Mouse (Mus musculus) kidney, embryonic 15.5 days (tissue): ENCODE data around the gene Efemp1. TPM values are rescaled to one million over a fixed set of nuclear protein-coding genes. Genes with fewer than 3 reads are reported as not detected.

Source experiments
- ATAC-seq: fragments of 200-750 bp; cut with Nextera tagmentation; replicated peaks from 2 replicates; pipeline ENCODE4 v1.8.0; 2017; ENCODE audit warnings: moderate TSS enrichment; ENCODE audit not compliant: low FRiP score
- H3K27ac ChIP-seq: fragments of 300-500 bp; sonication (generic); 2 replicates; pipeline ENCODE4 v1.5.1; 2015; ENCODE audit warnings: mild to moderate bottlenecking, inconsistent platforms
- H3K27me3 ChIP-seq: fragments of 300-500 bp; sonication (generic); 2 replicates; pipeline ENCODE4 v1.6.1; 2015; ENCODE audit warnings: inconsistent platforms
- H3K36me3 ChIP-seq: fragments of 300-500 bp; sonication (generic); 2 replicates; pipeline ENCODE4 v1.6.1; 2015; ENCODE audit warnings: inconsistent platforms
- H3K4me1 ChIP-seq: fragments of 300-500 bp; sonication (generic); 2 replicates; pipeline ENCODE4 v1.6.1; 2015; ENCODE audit warnings: inconsistent platforms
- H3K4me2 ChIP-seq: fragments of 300-500 bp; sonication (generic); 2 replicates; pipeline ENCODE4 v1.6.1; 2015; ENCODE audit warnings: moderate library complexity, mild to moderate bottlenecking, inconsistent platforms
- H3K4me3 ChIP-seq: fragments of 300-500 bp; sonication (generic); replicated peaks from 2 replicates; pipeline ENCODE4 v1.5.1; 2015; ENCODE audit warnings: mild to moderate bottlenecking, inconsistent platforms
- H3K9ac ChIP-seq: fragments of 300-500 bp; sonication (generic); 2 replicates; pipeline ENCODE4 v1.6.1; 2015; ENCODE audit warnings: mild to moderate bottlenecking, inconsistent platforms
- H3K9me3 ChIP-seq: fragments of 300-500 bp; sonication (generic); replicated peaks from 2 replicates; pipeline ENCODE4 v1.6.1; 2016; ENCODE audit warnings: inconsistent platforms
- WGBS: fragments of 180-500 bp; shearing (Covaris S2); methylation state at CpG from one replicate; pipeline ENCODE4 v1.1.7; 2015; ENCODE audit warnings: mixed read lengths; 5-methylcytosine and 5-hydroxymethylcytosine counted together
- polyA plus RNA-seq: library from polyadenylated mRNA; unstranded; fragments of >200 nt; fragmentation: Nextera tagmentation; extraction: Ambion mirVana; gene quantifications from 2 replicates; pipeline ENCODE4 v1.2.1, GENCODE M21; 2015

Efemp1 gene
- polyA plus RNA-seq, 1 experiment from 2014 or later: 15.2 TPM

GRCm38 (mm10) chr11:28869129-28869528 is 16.1 kb downstream of the Efemp1 start:
- Histone ChIP-seq H3K4me1 (no peaks in the 10 kb centered on the region), H3K9me3 (no peaks in the 10 kb centered on the region), H3K4me3 (no peak overlapping the region), H3K4me2 (no peak overlapping the region), H3K9ac (no peak overlapping the region), H3K27ac (no peak overlapping the region), H3K36me3 (no peaks in the 10 kb centered on the region), H3K27me3 (no peaks in the 10 kb centered on the region)
- ATAC-seq: no peak
- WGBS: 64% methylated on average over 2 of the region's 2 CpGs

DNA sequence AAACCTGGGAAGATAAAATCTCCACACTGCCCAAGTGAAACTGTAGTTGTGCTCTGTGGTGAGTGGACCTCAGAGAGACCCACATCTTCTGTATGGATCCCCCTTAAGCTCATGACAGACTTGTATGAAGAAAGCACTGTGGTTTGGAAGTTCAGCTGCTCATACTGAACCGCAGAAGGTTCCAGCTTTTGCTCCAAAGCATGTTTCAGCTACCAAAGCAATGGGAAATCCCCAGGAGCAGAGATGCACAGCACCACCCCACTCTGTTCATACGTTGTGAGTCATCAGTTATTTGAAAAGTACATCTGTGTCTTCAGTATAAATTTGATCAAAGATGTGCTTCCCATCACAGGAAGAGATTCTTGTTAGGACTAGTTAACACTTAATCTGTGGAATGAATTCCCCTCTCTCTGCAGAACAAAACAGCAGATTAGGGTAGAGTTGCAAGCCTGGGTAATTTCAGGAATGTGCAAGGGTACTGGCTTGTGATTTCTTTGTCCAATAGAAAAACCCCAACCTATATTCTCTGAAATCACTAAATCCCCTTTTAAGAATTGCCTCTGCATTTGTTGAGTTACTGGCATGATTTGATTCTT is 28.5 kb downstream of the Efemp1 start:
- Histone ChIP-seq H3K27ac (no peak overlapping the region), H3K9ac (no peak overlapping the region), H3K4me1 (no peaks in the 10 kb centered on the region), H3K36me3 (no peaks in the 10 kb centered on the region), H3K4me2 (no peak overlapping the region), H3K4me3 (no peak overlapping the region), H3K9me3 (no peaks in the 10 kb centered on the region), H3K27me3 (no peaks in the 10 kb centered on the region)
- no peak for ATAC-seq
- WGBS: 77% methylated on average over 2 of the region's 2 CpGs

- Histone ChIP-seq H3K9ac (no peak overlapping the region), H3K27me3 (no peaks in the 10 kb centered on the region), H3K27ac (no peak overlapping the region), H3K36me3 (no peaks in the 10 kb centered on the region), H3K9me3 (no peaks in the 10 kb centered on the region), H3K4me1 (no peaks in the 10 kb centered on the region), H3K4me3 (no peak overlapping the region), H3K4me2 (no peak overlapping the region)
- 68% methylated on average over 4 of the region's 4 CpGs for WGBS
- no peak for ATAC-seq
These were observed 30.1 kb downstream of the Efemp1 start for GRCm38 (mm10) chr11:28883106-28883505.

GRCm38 (mm10) chr11:28889538-28889937 is 36.5 kb downstream of the Efemp1 start:
- Histone ChIP-seq H3K27me3 (no peaks in the 10 kb centered on the region), H3K9ac (no peak overlapping the region), H3K4me2 (no peak overlapping the region), H3K4me1 (0 out of 2 replicates have a peak, but pooled peaks cover 3% of the 10 kb centered on the region), H3K9me3 (no peaks in the 10 kb centered on the region), H3K36me3 (no peaks in the 10 kb centered on the region), H3K4me3 (no peak overlapping the region), H3K27ac (no peak overlapping the region)
- 79% methylated on average over 1 of the region's 1 CpGs for WGBS
- no peak for ATAC-seq

GRCm38 (mm10) chr11:28891515-28891914 is 38.5 kb downstream of the Efemp1 start:
- no peaks in the 10 kb centered on the region for H3K27me3 ChIP-seq
- H3K9ac ChIP-seq: no peak overlapping the region
- 40% methylated on average over 5 of the region's 5 CpGs for WGBS
- 0 out of 2 replicates have a peak, but pooled peaks cover 3% of the 10 kb centered on the region for H3K4me1 ChIP-seq
- ATAC-seq: peak; percentile 77
- no peak overlapping the region for H3K4me2 ChIP-seq
- H3K27ac ChIP-seq: no peak overlapping the region
- no peaks in the 10 kb centered on the region for H3K9me3 ChIP-seq
- no peak overlapping the region for H3K4me3 ChIP-seq
- no peaks in the 10 kb centered on the region for H3K36me3 ChIP-seq

GRCm38 (mm10) chr11:28899420-28899819 is 46.4 kb downstream of the Efemp1 start:
- H3K4me1 ChIP-seq: no peaks in the 10 kb centered on the region
- WGBS: 53% methylated on average over 1 of the region's 1 CpGs
- H3K4me3 ChIP-seq: no peak overlapping the region
- no peaks in the 10 kb centered on the region for H3K9me3 ChIP-seq
- no peak overlapping the region for H3K9ac ChIP-seq
- H3K36me3 ChIP-seq: no peaks in the 10 kb centered on the region
- H3K27ac ChIP-seq: no peak overlapping the region
- no peak overlapping the region for H3K4me2 ChIP-seq
- no peaks in the 10 kb centered on the region for H3K27me3 ChIP-seq
- ATAC-seq: no peak

- 66% methylated on average over 2 of the region's 2 CpGs for WGBS
- no peak for ATAC-seq
- no peaks in the 10 kb centered on the region for H3K9me3 ChIP-seq
- H3K27ac ChIP-seq: no peak overlapping the region
- no peak overlapping the region for H3K9ac ChIP-seq
- H3K4me2 ChIP-seq: no peak overlapping the region
- no peaks in the 10 kb centered on the region for H3K4me1 ChIP-seq
- H3K4me3 ChIP-seq: no peak overlapping the region
- H3K27me3 ChIP-seq: no peaks in the 10 kb centered on the region
- H3K36me3 ChIP-seq: no peaks in the 10 kb centered on the region
These were observed 51.6 kb downstream of the Efemp1 start for GRCm38 (mm10) chr11:28904596-28904995.

- Histone ChIP-seq H3K27ac (no peak overlapping the region), H3K36me3 (no peaks in the 10 kb centered on the region), H3K4me3 (no peak overlapping the region), H3K4me1 (no peaks in the 10 kb centered on the region), H3K4me2 (no peak overlapping the region), H3K9ac (no peak overlapping the region), H3K27me3 (no peaks in the 10 kb centered on the region), H3K9me3 (no peaks in the 10 kb centered on the region)
- ATAC-seq: no peak
- 70% methylated on average over 3 of the region's 3 CpGs for WGBS
These were observed 53.3 kb downstream of the Efemp1 start for GRCm38 (mm10) chr11:28906288-28906687.

DNA sequence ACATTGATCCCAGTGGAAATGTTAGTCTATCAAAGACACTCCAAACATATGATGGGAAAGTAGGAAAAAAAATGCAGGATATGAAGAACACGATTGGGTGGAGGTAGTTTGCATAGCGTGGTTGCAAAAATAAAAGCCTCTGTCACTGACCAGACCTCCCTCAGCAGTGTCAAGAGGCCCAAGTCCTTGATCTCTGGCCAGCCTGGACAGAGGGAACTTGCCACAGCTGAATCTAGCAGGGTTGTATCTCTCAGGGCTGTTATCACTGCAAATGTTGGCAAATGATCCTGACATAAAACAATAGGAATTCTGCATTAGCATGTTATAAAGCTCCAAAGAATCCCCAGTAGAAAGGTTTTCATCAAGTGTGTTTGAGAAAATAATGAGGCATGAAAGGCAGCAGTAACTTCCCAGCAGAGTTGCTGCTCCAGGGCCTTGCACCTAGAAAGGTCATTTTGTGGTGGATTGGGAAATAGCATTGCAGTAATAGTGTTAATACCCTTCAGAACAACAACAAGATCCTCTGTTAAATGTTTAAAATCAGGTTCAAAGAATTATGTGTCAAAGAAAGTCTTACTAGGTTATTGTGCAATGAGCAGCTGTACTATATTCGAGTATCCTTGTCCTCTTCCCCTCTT is 56.0 kb downstream of the Efemp1 start:
- no peak overlapping the region for H3K4me3 ChIP-seq
- H3K27me3 ChIP-seq: no peaks in the 10 kb centered on the region
- H3K27ac ChIP-seq: no peak overlapping the region
- H3K36me3 ChIP-seq: no peaks in the 10 kb centered on the region
- 49% methylated on average over 3 of the region's 3 CpGs for WGBS
- no peak overlapping the region for H3K4me2 ChIP-seq
- no peak overlapping the region for H3K9ac ChIP-seq
- no peaks in the 10 kb centered on the region for H3K4me1 ChIP-seq
- no peaks in the 10 kb centered on the region for H3K9me3 ChIP-seq
- ATAC-seq: no peak

DNA sequence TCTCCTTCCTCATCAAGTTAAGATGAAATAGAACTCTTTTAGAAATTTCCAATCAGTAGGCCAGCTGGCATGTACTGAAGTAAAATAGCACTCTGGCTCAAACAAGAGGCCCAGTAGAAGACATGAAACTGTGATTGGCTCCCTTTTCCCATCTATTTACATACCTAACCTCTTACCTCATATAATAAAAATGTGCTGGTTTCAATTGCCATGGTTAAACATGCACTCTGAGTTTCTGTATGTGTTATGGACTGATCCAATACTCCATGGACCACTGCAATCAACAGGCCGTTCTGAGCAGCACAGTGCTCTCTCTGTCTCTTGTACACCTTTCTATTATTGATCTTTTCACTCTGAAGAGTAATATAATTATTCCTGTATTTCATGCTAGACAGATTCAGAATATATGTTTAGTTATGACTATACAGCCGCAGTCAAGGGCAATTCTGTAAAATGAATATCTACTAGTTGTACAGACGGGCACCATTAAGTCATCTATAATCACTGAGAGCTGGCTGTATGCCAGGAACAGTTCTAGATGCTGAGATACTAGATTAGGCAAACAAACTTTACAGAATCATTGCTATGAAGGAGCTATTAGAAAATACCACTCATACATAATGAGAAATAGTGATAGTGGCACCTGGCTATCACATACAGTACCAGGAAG is 59.6 kb downstream of the Efemp1 start:
- ATAC-seq: no peak
- Histone ChIP-seq H3K4me1 (no peaks in the 10 kb centered on the region), H3K27ac (no peak overlapping the region), H3K4me2 (no peak overlapping the region), H3K9ac (no peak overlapping the region), H3K36me3 (no peaks in the 10 kb centered on the region), H3K4me3 (no peak overlapping the region), H3K27me3 (no peaks in the 10 kb centered on the region), H3K9me3 (no peaks in the 10 kb centered on the region)
- WGBS: 74% methylated on average over 3 of the region's 3 CpGs

DNA sequence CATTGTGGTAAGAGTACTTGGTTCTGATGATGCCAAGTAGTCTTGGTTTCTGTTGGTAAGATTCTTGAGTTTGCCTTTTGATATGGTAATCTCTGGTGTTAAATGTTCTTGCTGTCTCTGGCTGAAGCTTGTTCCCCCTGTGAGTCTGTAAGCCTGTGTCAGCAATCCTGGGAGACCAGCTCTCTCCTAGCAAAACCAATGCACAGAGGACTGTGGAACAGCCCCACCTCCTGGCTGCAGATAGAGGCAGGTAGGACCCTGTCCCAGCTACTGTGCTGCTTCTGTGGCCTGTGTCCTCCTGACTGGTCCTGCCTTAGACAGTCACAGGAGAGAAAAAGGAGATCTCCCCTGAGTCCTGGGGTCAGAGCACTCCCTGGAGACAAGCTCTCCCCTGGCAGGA is 81.4 kb downstream of the Efemp1 start:
- Histone ChIP-seq H3K27me3 (no peaks in the 10 kb centered on the region), H3K36me3 (no peaks in the 10 kb centered on the region), H3K9me3 (no peaks in the 10 kb centered on the region), H3K4me1 (no peaks in the 10 kb centered on the region), H3K27ac (no peak overlapping the region), H3K9ac (no peak overlapping the region), H3K4me3 (no peak overlapping the region), H3K4me2 (no peak overlapping the region)
- no peak for ATAC-seq

GRCm38 (mm10) chr11:28939651-28940050 is 86.6 kb downstream of the Efemp1 start:
- no peak for ATAC-seq
- no peak overlapping the region for H3K4me2 ChIP-seq
- no peak overlapping the region for H3K9ac ChIP-seq
- H3K4me3 ChIP-seq: no peak overlapping the region
- no peaks in the 10 kb centered on the region for H3K27me3 ChIP-seq
- H3K27ac ChIP-seq: no peak overlapping the region
- 78% methylated on average over 1 of the region's 1 CpGs for WGBS
- no peaks in the 10 kb centered on the region for H3K4me1 ChIP-seq
- no peaks in the 10 kb centered on the region for H3K36me3 ChIP-seq
- H3K9me3 ChIP-seq: no peaks in the 10 kb centered on the region
